Mouse (Mus musculus) CH12.LX (cell line): ENCODE data around the gene Kcnj15. TPM values are rescaled to one million over a fixed set of nuclear protein-coding genes. Genes with fewer than 3 reads are reported as not detected.

Source experiments
- DNase-seq: peaks from one replicate; pipeline ENCODE4 v3.0.0-alpha.2; 2013; ENCODE audit errors: extremely low read depth
- H3K27ac ChIP-seq: 2 replicates; pipeline ENCODE4 v1.5.1; 2012; ENCODE audit warnings: low read depth, mild to moderate bottlenecking, control low read depth, moderate library complexity; ENCODE audit not compliant: insufficient read depth
- H3K27me3 ChIP-seq: replicated peaks from 2 replicates; pipeline ENCODE3; 2012; ENCODE audit warnings: inconsistent platforms
- H3K36me3 ChIP-seq, 2 experiments: replicated peaks in 1 of 2; 2 replicates each; pipeline versions ENCODE3 to v1.6.1; 2012; ENCODE audit warnings: inconsistent platforms in 1 of 2, low read length in 1 of 2, mild to moderate bottlenecking in 1 of 2, mixed read lengths in 1 of 2, moderate library complexity in 1 of 2; ENCODE audit not compliant: control insufficient read depth in 1 of 2, insufficient read depth in 1 of 2
- H3K4me1 ChIP-seq, 2 experiments: 2 replicates each; pipeline ENCODE4 v1.6.1; 2012; ENCODE audit warnings: inconsistent platforms in 1 of 2, moderate library complexity in 1 of 2; ENCODE audit not compliant: insufficient read depth in 2 of 2, control insufficient read depth in 1 of 2
- H3K4me2 ChIP-seq: 2 replicates; pipeline ENCODE4 v1.6.1; 2012; ENCODE audit warnings: low read depth, mild to moderate bottlenecking, control low read depth; ENCODE audit not compliant: poor library complexity, insufficient read depth, severe bottlenecking
- H3K4me3 ChIP-seq, 3 experiments: fragments of 150-350 bp in 1 of 3; sonication (generic) in 1 of 3; replicated peaks in 1 of 3; 2 replicates each; pipeline versions ENCODE3 to v1.5.1; 2011 to 2012; ENCODE audit warnings: low read depth in 2 of 3, low read length in 2 of 3, mild to moderate bottlenecking in 2 of 3, moderate library complexity in 2 of 3, control low read depth in 1 of 3, improper control_type of control experiment in 1 of 3, inconsistent platforms in 1 of 3, mixed read lengths in 1 of 3; ENCODE audit not compliant: poor library complexity in 1 of 3
- H3K79me2 ChIP-seq: replicated peaks from 2 replicates; pipeline ENCODE4 v1.6.1; 2012; ENCODE audit warnings: mild to moderate bottlenecking, moderate library complexity; ENCODE audit not compliant: control insufficient read depth, poor library complexity, insufficient read depth, severe bottlenecking; ENCODE audit errors: extremely low read depth
- H3K9ac ChIP-seq: 2 replicates; pipeline ENCODE4 v1.6.1; 2012; ENCODE audit warnings: low read depth, mild to moderate bottlenecking, control low read depth, moderate library complexity; ENCODE audit not compliant: insufficient read depth
- H3K9me3 ChIP-seq: replicated peaks from 2 replicates; pipeline ENCODE3; 2012; ENCODE audit warnings: low read length, inconsistent platforms, mixed read lengths
- CHD1 ChIP-seq: IDR thresholded peaks from 2 replicates; pipeline ENCODE4 v1.6.1; 2012; ENCODE audit warnings: low read depth, low read length, improper control_type of control experiment, inconsistent platforms
- CHD2 ChIP-seq: IDR thresholded peaks from 2 replicates; pipeline ENCODE4 v1.6.1; 2011; ENCODE audit warnings: low read length, improper control_type of control experiment
- E2F4 ChIP-seq: IDR thresholded peaks from 2 replicates; pipeline ENCODE4 v1.6.1; 2011; ENCODE audit warnings: low read depth, low read length, improper control_type of control experiment; ENCODE audit not compliant: insufficient replicate concordance
- ETS1 ChIP-seq: conservative IDR thresholded peaks from 2 replicates; pipeline ENCODE4 v1.6.1; 2012; ENCODE audit warnings: low read depth, mild to moderate bottlenecking, inconsistent platforms, low read length, improper control_type of control experiment, moderate library complexity
- GABPA ChIP-seq: IDR thresholded peaks from 2 replicates; pipeline ENCODE4 v1.6.1; 2012; ENCODE audit warnings: low read depth, low read length, improper control_type of control experiment, inconsistent platforms; ENCODE audit not compliant: insufficient replicate concordance
- HCFC1 ChIP-seq: IDR thresholded peaks from 2 replicates; pipeline ENCODE4 v1.6.1; 2012; ENCODE audit warnings: low read depth, mild to moderate bottlenecking, inconsistent platforms, low read length, improper control_type of control experiment
- IRF4 ChIP-seq: IDR thresholded peaks from 2 replicates; pipeline ENCODE4 v1.6.1; 2014; ENCODE audit warnings: low read depth, mild to moderate bottlenecking, inconsistent platforms, low read length, improper control_type of control experiment
- MAFK ChIP-seq: IDR thresholded peaks from 2 replicates; pipeline ENCODE4 v1.6.1; 2011; ENCODE audit warnings: low read length, improper control_type of control experiment; ENCODE audit not compliant: insufficient replicate concordance
- NRF1 ChIP-seq: IDR thresholded peaks from 2 replicates; pipeline ENCODE4 v1.6.1; 2014; ENCODE audit warnings: low read depth, mild to moderate bottlenecking, inconsistent platforms, low read length, improper control_type of control experiment, moderate library complexity
- PAX5 ChIP-seq: IDR thresholded peaks from 2 replicates; pipeline ENCODE4 v1.6.1; 2012; ENCODE audit warnings: low read length, inconsistent platforms, mixed read lengths
- SIN3A ChIP-seq: IDR thresholded peaks from 2 replicates; pipeline ENCODE4 v1.6.1; 2012; ENCODE audit warnings: low read length, improper control_type of control experiment, inconsistent platforms
- SMC3 ChIP-seq: IDR thresholded peaks from 2 replicates; pipeline ENCODE4 v1.6.1; 2011; ENCODE audit warnings: low read depth, low read length, improper control_type of control experiment
- TBP ChIP-seq: conservative IDR thresholded peaks from 2 replicates; pipeline ENCODE4 v1.6.1; 2011; ENCODE audit warnings: low read depth, low read length, improper control_type of control experiment
- TCF12 ChIP-seq: IDR thresholded peaks from 2 replicates; pipeline ENCODE4 v1.6.1; 2014; ENCODE audit warnings: low read depth, mild to moderate bottlenecking, inconsistent platforms, low read length, improper control_type of control experiment
- USF1 ChIP-seq: IDR thresholded peaks from 2 replicates; pipeline ENCODE4 v1.6.1; 2014; ENCODE audit warnings: low read depth, mild to moderate bottlenecking, inconsistent platforms, low read length, improper control_type of control experiment
- USF2 ChIP-seq: conservative IDR thresholded peaks from 2 replicates; pipeline ENCODE4 v1.6.1; 2011; ENCODE audit warnings: low read depth, low read length, improper control_type of control experiment
- ZC3H11A ChIP-seq: IDR thresholded peaks from 2 replicates; pipeline ENCODE4 v1.6.1; 2012; ENCODE audit warnings: low read depth, mild to moderate bottlenecking, inconsistent platforms, low read length, improper control_type of control experiment
- dilution Hi-C: fragments of 300-500 bp; cut with MboI; formaldehyde crosslinking; loops from 2 replicates; pipeline ENCODE4 v1.14.3; 2020; ENCODE audit warnings: low sequenced_read_pairs; ENCODE audit not compliant: extremely low pct_unique_long_range_greater_than_20kb, extremely low pct_ligation_motif_present
- in situ Hi-C: fragments of 300-500 bp; cut with MboI; formaldehyde crosslinking; loops from 3 replicates; pipeline ENCODE4 v1.14.3; 2019; ENCODE audit warnings: low sequenced_read_pairs, low pct_ligation_motif_present, low pct_unique_long_range_greater_than_20kb, mixed read lengths
- polyA plus RNA-seq: library from polyadenylated mRNA; unstranded; fragments of >175 nt; gene quantifications from 2 replicates; pipeline ENCODE4 v1.2.1, GENCODE M21; 2012; ENCODE audit warnings: low read depth; ENCODE audit not compliant: insufficient read length
- total RNA-seq, 2 experiments: library from RNA; depleted of rRNA; stranded (reverse); fragments of 300-350 nt in 1 of 2; fragments of >200 nt in 1 of 2; gene quantifications; 2 replicates each; pipeline ENCODE4 v1.2.3; 2012 to 2014

The Kcnj15 gene
- total and polyA plus RNA-seq, 3 experiments, result 0.37 to 1.1 (median 0.51) TPM

GRCm38 (mm10) chr16:95284085-95284727, 26.8 kb downstream of the Kcnj15 start:
- peaks cover 25 to 41% of the 10 kb centered on the region in 2 experiments for H3K4me1 ChIP-seq
- no peaks in the 10 kb centered on the region for H3K9me3 ChIP-seq
- H3K9ac ChIP-seq, result no peak overlapping the region
- no peak overlapping the region for H3K27ac ChIP-seq
- in situ Hi-C loops (no loop called here), dilution Hi-C loops (no loop called here)
- no peaks in the 10 kb centered on the region for H3K79me2 ChIP-seq
- TF ChIP-seq E2F4 (no peak), HCFC1 (no peak), GABPA (no peak), TBP (no peak), ETS1 (no peak), ZC3H11A (no peak), SIN3A (no peak), PAX5 (no peak), NRF1 (no peak), CHD2 (no peak), SMC3 (no peak), CHD1 (no peak), USF2 (no peak)
- DNase-seq, result no peak
- H3K4me3 ChIP-seq, result no peak overlapping the region
- H3K4me2 ChIP-seq, result no peak overlapping the region
- H3K36me3 ChIP-seq, result no peaks in the 10 kb centered on the region
- H3K27me3 ChIP-seq, result no peaks in the 10 kb centered on the region

GRCm38 (mm10) chr16:95285043-95285442, 27.7 kb downstream of the Kcnj15 start:
- no peak for DNase-seq
- dilution Hi-C loops (no loop called here), in situ Hi-C loops (no loop called here)
- peaks cover 20 to 32% of the 10 kb centered on the region in 2 experiments for H3K4me1 ChIP-seq
- H3K79me2 ChIP-seq, result no peaks in the 10 kb centered on the region
- no peaks in the 10 kb centered on the region for H3K27me3 ChIP-seq
- H3K4me2 ChIP-seq, result no peak overlapping the region
- no peak overlapping the region for H3K4me3 ChIP-seq
- no peak overlapping the region for H3K9ac ChIP-seq
- H3K27ac ChIP-seq, result no peak overlapping the region
- no peaks in the 10 kb centered on the region for H3K36me3 ChIP-seq
- TF ChIP-seq SIN3A (no peak), USF1 (0 out of 2 replicates have a peak, but pooled peaks have one; percentile 16), CHD2 (no peak), IRF4 (no peak), TCF12 (no peak), MAFK (no peak)
- H3K9me3 ChIP-seq, result no peaks in the 10 kb centered on the region
